Mouse (Mus musculus): ENCODE measurements around the gene Dennd4b.
"Not testable (repeated sequence)": the region's sequence is repeated elsewhere in the genome, so short reads cannot be mapped to it uniquely, and the experiment has no call there.

- TF ChIP-seq E2F4 (IDR thresholded peaks at IDR 0.05; ENCODE audit: insufficient replicate concordance, low read depth, low read length); POLR2A (IDR thresholded peaks at IDR 0.05; ENCODE audit: low read depth, low read length); CHD1 (IDR thresholded peaks at IDR 0.05; ENCODE audit: low read depth, low read length); USF1 (IDR thresholded peaks at IDR 0.05; ENCODE audit: low read depth, low read length); NRF1 (IDR thresholded peaks at IDR 0.05; ENCODE audit: low read depth, low read length): not testable (repeated sequence)
These were observed 12.3 kb upstream of the Dennd4b start for GRCm38 (mm10) chr3:90252659-90253058.

Data from CH12.LX (cell line).